Mouse (Mus musculus) cortical plate, adult 2 months (tissue): ENCODE results near the gene Dus1l.

Experiments
- CTCF ChIP-seq: fragments of 200-500 bp; IDR thresholded peaks from 2 replicates; pipeline ENCODE4 v1.5.1; 2011; ENCODE audit warnings: mild to moderate bottlenecking, control low read depth, low read length; ENCODE audit not compliant: insufficient read depth; ENCODE audit errors: extremely low read depth
- POLR2A ChIP-seq: fragments of 200-500 bp; IDR thresholded peaks from 2 replicates; pipeline ENCODE4 v1.6.1; 2011; ENCODE audit warnings: mild to moderate bottlenecking, low read length, control low read depth; ENCODE audit not compliant: insufficient read depth; ENCODE audit errors: extremely low read depth

DNA sequence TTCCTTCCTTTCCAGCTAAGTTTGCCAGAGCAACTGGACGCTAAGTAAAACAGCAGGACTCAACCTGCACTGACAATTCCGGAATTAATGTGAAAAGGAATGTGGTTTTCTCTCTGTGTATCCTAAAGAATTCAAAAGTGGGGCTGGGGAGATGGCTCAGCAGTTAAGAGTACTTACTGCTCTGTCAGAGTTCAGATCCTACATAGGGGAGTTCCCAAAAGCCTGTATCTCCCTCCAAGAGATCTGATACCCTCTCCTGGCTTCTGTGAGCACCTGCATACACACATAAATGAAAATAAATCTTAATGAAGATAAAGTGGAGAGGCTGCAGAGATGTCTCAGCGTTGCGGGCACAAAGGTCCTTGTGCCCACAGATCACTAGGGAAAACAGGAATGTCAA, 44.6 kb downstream of the Dus1l start:
- TF ChIP-seq CTCF (no peak), POLR2A (no peak)
